Mouse (Mus musculus): Measurements from ENCODE around the gene Tpr.

Gene Tpr

GRCm38 (mm10) chr1:150392638-150393487 lies at the start of gene Tpr, which contains the start of gene Odr4:
TSS of gene Tpr (plus strand) at chr1:150392838.
TSS of gene Odr4 (minus strand) at chr1:150393080.
- DNase-seq (ENCODE audit: extremely low read depth, low read depth, low spot score) = peak; percentile 79

- DNase-seq (ENCODE audit: extremely low read depth, low read depth, low spot score) = no peak
Observed at GRCm38 (mm10) chr1:150360864-150361263, 31.8 kb upstream of the Tpr start.

- DNase-seq (ENCODE audit: extremely low read depth, low read depth, low spot score) = no peak
Observed at GRCm38 (mm10) chr1:150372895-150373294, 19.7 kb upstream of the Tpr start.

- no peak for DNase-seq (ENCODE audit: extremely low read depth, low read depth, low spot score)
Observed at GRCm38 (mm10) chr1:150374247-150374646, 18.4 kb upstream of the Tpr start.

GRCm38 (mm10) chr1:150384138-150384537 lies 8.5 kb upstream of the Tpr start:
- no peak for DNase-seq (ENCODE audit: extremely low read depth, low read depth, low spot score)

GRCm38 (mm10) chr1:150387572-150387971 lies 5.1 kb upstream of the Tpr start:
- no peak for DNase-seq (ENCODE audit: extremely low read depth, low read depth, low spot score)

GRCm38 (mm10) chr1:150389390-150390129 lies 3.1 kb upstream of the Tpr start:
- DNase-seq (ENCODE audit: extremely low read depth, low read depth, low spot score) = no peak

- DNase-seq (ENCODE audit: extremely low read depth, low read depth, low spot score) = no peak
Observed at GRCm38 (mm10) chr1:150391931-150392637, 554 bp upstream of the Tpr start.

GRCm38 (mm10) chr1:150393488-150393852 lies 832 bp downstream of the Tpr start:
- DNase-seq (ENCODE audit: extremely low read depth, low read depth, low spot score) = no peak

GRCm38 (mm10) chr1:150396001-150396400 lies 3.4 kb downstream of the Tpr start:
- no peak for DNase-seq (ENCODE audit: extremely low read depth, low read depth, low spot score)

GRCm38 (mm10) chr1:150403914-150404313 lies 11.3 kb downstream of the Tpr start:
- DNase-seq (ENCODE audit: extremely low read depth, low read depth, low spot score) = no peak

- no peak for DNase-seq (ENCODE audit: extremely low read depth, low read depth, low spot score)
Observed at GRCm38 (mm10) chr1:150404555-150404954, 11.9 kb downstream of the Tpr start.

- no peak for DNase-seq (ENCODE audit: extremely low read depth, low read depth, low spot score)
Observed at GRCm38 (mm10) chr1:150407285-150407684, 14.6 kb downstream of the Tpr start.

GRCm38 (mm10) chr1:150409996-150410395 lies 17.4 kb downstream of the Tpr start:
- DNase-seq (ENCODE audit: extremely low read depth, low read depth, low spot score) = no peak

- no peak for DNase-seq (ENCODE audit: extremely low read depth, low read depth, low spot score)
Observed at GRCm38 (mm10) chr1:150416006-150416405, 23.4 kb downstream of the Tpr start.

GRCm38 (mm10) chr1:150418426-150418825 lies 25.8 kb downstream of the Tpr start:
- no peak for DNase-seq (ENCODE audit: extremely low read depth, low read depth, low spot score)

- peak; percentile 11 for DNase-seq (ENCODE audit: extremely low read depth, low read depth, low spot score)
Observed at GRCm38 (mm10) chr1:150425665-150426064, 33.0 kb downstream of the Tpr start.

- no peak for DNase-seq (ENCODE audit: extremely low read depth, low read depth, low spot score)
Observed at GRCm38 (mm10) chr1:150426216-150426615, 33.6 kb downstream of the Tpr start.

GRCm38 (mm10) chr1:150438641-150439040 lies 46.0 kb downstream of the Tpr start:
- no peak for DNase-seq (ENCODE audit: extremely low read depth, low read depth, low spot score)

GRCm38 (mm10) chr1:150441731-150442130 lies 49.1 kb downstream of the Tpr start:
- no peak for DNase-seq (ENCODE audit: extremely low read depth, low read depth, low spot score)

- no peak for DNase-seq (ENCODE audit: extremely low read depth, low read depth, low spot score)
Observed at GRCm38 (mm10) chr1:150458977-150459376, 66.3 kb downstream of the Tpr start.
